Mouse (Mus musculus): ENCODE measurements at regions not wholly inside any gene's neighbourhood (a gene's known extent, or its start where the extent isn't known, plus 50 kb on each side); places are given as distances from the start of the nearest gene placed in this dataset.

DNA sequence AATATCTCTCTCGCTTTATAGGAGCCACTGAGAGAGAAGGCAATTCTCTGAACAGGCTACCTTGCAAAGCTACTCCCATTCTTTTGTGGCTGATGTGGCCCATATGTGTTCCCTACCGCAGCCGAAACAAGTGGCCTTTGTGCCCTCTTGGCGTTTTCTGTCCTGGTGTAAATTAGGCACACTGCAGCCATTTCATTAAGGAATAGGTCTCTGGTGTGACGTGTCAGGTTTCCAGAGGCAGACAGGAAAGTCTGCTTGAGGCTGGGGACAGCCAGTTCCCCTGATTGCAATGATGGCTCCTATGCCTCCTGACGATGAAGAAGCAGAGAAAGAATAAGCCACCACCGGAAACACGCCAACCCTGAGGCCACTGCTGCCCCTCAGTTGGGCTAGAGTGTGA is 59.3 kb upstream of the Bcor start:
- no peak for DNase-seq (ENCODE audit: low read depth, low spot score)

- no peak for DNase-seq (ENCODE audit: low read depth, low spot score)
Observed at GRCm38 (mm10) chrX:12224314-12224713, 64.2 kb upstream of the Bcor start.

DNA sequence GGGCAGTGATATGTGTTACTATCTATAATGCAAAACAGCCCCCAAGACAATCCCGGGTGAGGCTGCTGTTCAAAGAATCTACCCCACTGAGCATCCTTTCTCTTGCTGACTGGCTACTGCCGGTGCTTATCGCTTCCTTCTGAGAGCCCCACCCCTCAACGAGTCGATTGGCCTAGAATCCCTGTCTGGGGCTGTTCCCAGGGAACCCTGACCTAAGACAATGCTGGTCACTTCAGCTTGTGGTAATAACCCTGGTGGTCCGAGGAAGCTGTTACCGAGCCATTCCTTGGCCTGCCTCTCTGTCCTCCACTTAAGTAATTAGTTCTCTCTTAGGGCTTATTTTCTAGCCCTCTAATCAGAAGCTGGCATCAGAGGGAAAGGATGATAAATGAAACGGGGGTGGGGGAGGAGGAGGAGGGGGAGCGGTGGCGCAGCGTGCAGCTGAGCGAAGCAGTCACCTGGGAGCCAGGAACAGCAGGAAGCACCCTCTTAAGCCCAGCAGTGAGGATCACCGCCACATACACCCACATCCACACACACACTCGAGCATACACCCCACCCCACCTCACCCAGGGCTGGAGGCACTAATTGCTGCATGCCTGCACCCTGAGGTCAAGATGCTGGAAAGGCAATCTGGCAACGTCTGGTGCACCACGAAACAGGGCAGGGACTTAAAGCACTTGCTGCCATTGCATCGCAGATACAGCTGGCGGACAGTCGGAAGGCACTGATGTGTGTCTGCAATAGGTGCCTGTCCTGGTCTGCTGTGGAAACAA is 65.1 kb upstream of the Bcor start:
- DNase-seq (ENCODE audit: low read depth, low spot score): no peak

DNA sequence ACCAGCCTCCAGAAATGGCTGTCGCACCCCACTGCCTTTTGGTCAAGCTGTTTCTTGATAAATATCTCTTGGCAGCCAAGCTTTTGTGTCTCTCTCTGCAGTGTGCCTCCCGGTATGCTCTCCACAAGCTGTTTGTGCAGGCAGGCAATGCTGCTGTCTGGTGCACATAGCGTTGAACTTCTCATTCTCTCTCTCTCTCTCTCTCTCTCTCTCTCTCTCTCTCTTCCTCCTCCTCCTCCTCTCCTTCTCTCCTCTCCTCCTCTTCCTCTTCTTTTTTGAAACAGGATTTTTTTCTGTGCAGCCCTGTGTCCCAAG is 65.7 kb upstream of the Bcor start:
- DNase-seq (ENCODE audit: low read depth, low spot score): no peak

- no peak for DNase-seq (ENCODE audit: low read depth, low spot score)
Observed at GRCm38 (mm10) chrX:12240505-12241011, 80.4 kb upstream of the Bcor start.

DNA sequence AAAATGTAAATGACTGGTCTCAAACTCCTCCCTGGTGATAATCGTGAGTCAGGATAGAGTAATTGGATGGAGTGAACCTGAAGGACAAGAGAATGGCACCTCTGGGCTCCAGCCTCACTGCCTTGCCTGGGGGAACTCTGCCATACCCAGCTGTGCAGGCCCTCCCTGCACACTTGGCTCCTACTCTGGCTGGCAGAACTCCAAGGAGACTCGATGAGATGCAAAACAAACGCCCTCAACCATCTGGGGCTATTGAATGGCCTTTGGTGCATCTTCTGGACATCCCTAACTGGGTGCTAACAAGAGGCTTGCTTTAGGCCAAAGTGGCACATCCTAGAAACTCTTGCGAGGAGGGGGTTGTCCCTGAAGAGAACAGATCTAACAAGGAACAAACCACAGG is 81.6 kb upstream of the Bcor start:
- no peak for DNase-seq (ENCODE audit: low read depth, low spot score)

- no peak for DNase-seq (ENCODE audit: low read depth, low spot score)
Observed at GRCm38 (mm10) chrX:12249071-12249470, 88.9 kb upstream of the Bcor start.

DNA sequence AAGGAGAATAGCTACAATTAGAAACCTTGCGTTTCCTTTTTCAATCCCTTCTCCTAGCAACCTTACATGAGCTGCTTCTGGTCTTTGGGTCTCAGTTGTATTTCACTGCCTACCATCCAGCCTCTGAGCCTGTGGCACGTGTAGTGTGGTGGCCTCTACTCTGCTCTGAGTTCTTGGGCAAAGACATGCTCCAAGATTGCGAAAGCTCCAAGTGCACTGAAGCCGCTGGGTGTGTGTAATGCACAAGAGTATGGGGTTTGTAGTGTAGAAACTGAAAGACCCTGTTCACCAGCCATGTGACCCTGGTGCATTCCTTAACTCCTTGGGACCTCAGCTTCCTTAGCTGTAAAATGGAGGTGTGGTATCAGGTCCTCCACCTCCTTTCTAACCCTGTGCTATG is 89.8 kb upstream of the Bcor start:
- no peak for DNase-seq (ENCODE audit: low read depth, low spot score)

GRCm38 (mm10) chrX:12251853-12252679 is 91.9 kb upstream of the Bcor start:
- DNase-seq (ENCODE audit: low read depth, low spot score): peak; percentile 48

GRCm38 (mm10) chrX:12252680-12253021 is 92.5 kb upstream of the Bcor start:
- DNase-seq (ENCODE audit: low read depth, low spot score): no peak

GRCm38 (mm10) chrX:12256758-12257157 is 96.6 kb upstream of the Bcor start:
- no peak for DNase-seq (ENCODE audit: low read depth, low spot score)

DNA sequence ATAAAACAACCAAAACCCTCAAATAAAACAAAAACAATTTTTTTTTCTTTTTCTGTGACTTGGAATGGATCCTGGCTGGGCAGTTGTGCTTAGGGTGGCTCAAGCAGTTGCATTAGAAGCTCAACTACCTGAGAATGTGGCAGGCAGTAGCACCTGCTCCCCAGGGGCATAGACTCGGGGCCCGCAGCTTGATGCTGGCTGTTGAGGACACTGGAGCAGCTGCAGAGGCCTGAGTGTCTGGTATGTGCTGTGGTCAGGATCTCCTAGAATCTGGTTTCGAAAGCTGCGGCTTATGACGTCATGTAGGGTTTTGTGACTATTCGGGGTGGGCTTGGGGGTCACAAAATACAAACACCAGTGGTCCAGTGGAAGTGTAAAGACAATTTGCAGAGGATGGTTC is 103.7 kb upstream of the Bcor start:
- DNase-seq (ENCODE audit: low read depth, low spot score): no peak

GRCm38 (mm10) chrX:12284741-12285140 is 124.6 kb upstream of the Bcor start:
- DNase-seq (ENCODE audit: low read depth, low spot score): no peak

GRCm38 (mm10) chrX:12285141-12285540 is 125.0 kb upstream of the Bcor start:
- DNase-seq (ENCODE audit: low read depth, low spot score): no peak

DNA sequence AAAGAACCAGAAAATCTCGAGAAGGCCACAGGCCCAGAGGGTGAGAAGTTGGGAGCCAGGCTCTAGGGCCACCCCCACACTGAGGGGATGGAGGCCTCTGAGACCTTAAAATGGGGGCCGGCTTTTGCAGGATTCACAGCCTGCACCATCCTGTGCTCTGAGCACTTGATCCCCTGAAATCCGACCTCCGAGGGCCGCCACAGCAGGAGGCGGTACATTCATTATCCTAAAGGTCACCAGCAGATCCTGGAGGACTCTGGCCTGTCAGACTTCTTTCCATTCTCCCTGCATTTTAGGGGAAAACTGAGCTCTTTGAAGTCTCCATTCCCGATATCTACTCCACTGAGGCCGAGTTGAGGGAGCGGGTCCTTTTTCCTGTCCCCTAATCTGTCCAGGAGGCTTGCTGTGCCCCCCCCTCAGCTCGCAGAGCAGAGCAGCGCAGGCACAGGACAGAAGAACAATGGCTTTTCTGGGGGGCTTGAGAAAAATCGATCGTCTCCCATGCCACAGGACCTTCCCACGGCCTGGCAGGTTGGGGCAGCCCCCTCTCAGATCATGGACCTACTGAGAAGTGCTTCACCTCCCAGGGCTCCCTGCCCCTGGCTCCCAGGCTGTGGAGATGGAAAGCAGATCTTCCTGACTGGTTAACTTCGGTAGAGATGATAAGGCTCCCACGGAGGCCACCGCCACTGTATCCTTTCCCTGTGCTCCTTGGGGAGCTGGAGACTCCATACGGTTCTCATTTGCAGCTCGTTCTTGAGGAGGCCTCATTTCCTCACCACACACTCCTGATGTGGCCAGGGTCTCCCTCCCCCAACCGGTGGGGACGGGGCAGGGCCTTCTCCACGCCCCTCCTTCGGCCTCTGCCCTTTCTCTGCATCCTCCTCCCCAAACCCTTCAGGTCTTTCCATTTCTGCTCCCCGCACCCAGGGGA is 126.1 kb upstream of the Bcor start:
- no peak for DNase-seq (ENCODE audit: low read depth, low spot score)

DNA sequence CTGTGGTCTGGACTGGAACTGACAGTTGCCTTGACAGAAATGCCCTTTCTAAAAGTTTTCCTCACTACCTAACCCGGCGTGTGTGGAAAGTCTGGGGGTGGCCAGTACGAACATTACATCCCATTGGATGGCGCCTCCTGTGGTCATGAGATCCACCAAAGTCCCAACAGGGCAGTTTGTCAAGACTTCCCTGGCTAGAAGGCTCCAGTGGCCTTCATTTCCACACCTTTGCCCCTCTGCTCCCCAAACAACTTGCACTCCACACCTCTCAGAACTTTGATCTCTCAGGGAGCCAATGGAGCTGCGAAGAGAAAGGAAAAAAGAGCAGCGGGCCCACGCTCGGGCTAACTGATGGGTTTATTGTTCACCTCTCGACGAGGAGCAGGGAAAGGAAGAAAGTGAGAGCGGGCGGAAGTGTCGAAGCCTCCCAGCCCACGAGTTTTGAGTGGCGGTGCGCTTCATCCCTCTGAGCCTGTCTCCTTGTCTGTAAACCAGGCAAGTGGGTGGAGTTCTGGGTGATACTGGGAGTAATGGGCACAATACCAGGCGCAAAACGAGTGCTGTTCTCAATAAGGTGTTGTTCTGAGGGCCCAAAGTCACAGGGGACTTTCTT is 126.9 kb upstream of the Bcor start:
- no peak for DNase-seq (ENCODE audit: low read depth, low spot score)

DNA sequence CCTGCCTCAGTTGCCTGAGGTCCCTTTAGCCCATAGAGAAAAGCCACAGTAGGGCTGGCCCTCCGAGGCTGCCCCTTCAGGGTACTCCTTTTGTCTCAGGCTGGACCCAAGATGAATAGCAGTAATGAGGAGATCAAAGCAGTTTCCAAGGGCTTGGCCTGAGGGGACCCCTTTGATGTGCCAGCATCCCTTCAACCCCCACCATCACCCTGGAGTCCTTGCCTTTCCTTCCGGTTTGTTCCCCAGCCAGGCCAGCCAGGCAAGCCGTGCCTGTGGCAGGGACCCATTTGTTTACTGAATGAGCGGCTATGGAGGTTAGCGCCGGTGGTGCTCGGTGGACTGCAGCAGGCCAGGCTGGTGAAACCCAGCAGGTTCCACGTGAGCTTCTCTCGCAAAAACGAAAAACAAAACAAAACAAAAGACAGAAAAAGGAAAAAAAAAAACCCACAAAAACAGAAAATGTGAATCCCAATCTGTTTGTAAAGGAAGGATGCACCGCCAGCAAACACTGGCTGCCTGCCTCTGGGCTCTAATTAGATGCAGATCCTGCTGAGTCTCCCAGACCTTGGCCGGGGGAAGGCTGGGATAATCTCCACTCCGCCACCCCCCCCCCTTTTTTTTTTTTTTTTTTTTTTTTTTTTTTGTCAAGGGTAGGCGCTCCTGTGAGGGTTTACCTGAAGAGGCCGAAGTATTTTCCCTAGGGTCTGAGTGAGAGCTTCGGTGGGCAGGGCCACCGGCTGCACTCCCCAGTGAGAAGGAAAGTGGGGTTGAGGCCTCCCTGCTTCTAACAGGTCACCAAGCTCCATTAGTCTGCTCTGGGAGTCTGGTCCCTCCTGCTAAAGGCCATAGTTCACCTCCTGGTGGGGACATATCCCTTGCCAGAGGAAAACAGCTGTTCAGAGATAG is 127.8 kb upstream of the Bcor start:
- DNase-seq (ENCODE audit: low read depth, low spot score): no peak

DNA sequence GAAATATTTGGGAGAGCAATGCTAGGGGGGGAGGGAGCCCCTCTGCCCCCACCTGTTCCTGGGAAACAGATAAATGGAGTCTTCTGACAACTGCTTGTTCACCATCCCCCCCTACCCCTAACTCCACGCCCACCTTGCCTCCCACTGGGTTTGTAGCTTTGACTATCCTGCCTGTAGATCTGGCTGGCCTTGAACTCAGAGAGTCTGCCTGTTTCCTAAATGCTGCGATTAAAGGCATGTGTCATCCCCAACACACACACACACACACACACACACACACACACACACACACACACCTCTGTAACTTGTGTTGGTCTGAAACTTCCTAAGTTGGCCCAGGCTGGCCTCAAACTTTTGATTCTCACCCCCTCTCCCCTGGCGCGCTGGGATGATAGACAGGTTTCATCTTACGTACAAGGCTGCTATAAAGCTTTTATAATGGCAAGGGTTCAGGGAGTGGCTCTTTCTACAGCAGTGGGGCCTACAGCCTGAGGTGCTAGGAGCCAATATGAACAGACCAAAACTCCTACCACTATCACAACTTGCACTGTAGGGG is 128.5 kb upstream of the Bcor start:
- DNase-seq (ENCODE audit: low read depth, low spot score): no peak

DNA sequence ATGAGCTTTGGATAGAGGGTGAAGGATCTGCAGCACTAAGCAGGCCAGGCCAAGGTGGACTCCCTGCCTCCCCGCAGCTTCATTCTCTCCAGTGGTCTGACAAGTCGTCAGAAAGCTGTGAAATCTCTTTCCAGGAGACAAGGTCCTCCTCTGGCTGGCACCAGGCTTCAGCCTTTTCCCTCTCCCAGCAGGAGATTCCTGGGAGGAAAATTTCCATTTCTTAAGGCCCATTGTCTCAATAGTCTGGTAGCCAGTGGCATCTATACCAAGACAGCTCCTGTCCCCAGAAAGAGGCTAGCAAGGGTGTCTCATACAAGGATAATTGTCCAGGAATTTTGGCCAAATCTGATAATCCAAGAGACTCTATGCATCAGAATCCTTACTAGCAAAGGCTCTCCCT is 133.0 kb upstream of the Bcor start:
- DNase-seq (ENCODE audit: low read depth, low spot score): no peak

DNA sequence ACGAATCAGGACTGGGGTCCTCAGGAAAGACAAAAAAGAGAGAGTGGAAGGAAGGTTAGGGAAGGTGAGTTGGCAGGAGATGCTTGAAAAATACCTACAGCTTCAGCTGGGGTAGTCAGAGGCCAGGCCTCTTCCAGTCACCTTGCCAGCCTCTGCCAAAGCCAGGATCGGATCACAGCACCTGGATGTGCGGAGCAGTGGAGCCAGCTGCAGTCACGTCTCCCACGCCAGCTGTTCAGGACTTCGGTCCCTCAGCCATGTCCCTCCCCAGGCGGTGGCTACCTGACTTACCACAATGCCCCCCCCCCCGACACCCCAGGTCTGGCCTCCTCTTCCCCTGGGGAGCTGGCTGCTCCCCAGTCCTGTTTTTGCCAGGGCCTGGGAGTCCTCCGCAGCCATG is 134.3 kb upstream of the Bcor start:
- no peak for DNase-seq (ENCODE audit: low read depth, low spot score)
